In the genomic region with DNA sequence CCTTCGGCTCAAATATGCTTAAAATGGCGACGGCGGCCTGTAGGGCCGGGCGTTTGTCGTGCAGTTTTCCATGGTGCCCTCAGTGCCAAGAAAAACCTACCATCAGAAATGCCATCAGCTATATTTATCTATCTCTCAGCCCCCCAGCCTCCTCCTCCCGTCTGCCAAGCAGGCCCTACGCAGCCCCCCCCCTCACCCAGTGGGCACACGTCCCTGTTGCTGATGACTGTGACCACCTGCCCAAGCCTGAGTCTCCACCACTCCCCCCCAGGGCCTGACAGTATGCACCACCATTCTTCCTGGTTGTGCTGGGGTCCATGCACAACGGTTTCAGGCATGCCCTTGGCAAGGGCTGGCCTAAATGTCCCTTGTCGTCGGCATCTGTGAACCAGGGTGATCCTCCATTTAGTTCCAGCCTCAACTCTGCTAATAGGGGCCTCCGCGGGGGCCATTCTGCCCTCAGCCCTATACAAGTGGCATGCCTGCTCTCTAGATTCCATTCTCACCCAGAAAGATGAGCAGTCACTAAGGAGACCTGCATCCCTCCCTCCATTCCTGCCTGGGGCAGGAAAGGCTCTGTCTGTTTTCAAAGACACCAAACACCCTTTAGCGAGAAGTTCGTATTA, we compare ENCODE assay signal across 12 mouse cellular contexts. TPM values are rescaled to one million over a fixed set of nuclear protein-coding genes. Genes with fewer than 3 reads are reported as not detected.
DNase-seq lines count a peak whose midpoint lies in the region; ATAC-seq and TF ChIP-seq lines count a peak whose summit lies in the region.
"Had no signal": no experiment of that assay in that cellular context is flagged by ENCODE, and none has a peak within 500 bp of the region (broad histone marks: within the 10 kb centered on the region; RNA-seq: fewer than 3 reads in every experiment).

No protein-coding gene starts in this region.

- H3K4me1 ChIP-seq in hindbrain, embryonic 13.5 days (replicated peaks), result peaks cover 54% of the 10 kb centered on the region
- peaks cover 12% of the 10 kb centered on the region for H3K4me1 ChIP-seq in hindbrain, embryonic 11.5 days (replicated peaks; ENCODE audit: control insufficient read depth, insufficient read depth, low read length)
- H3K4me1 ChIP-seq in midbrain, embryonic 16.5 days (ENCODE audit: control insufficient read depth, insufficient read depth, low read length), result peaks cover 9% of the 10 kb centered on the region; the same call in 1 of the 2 replicates
- peaks cover 12% of the 10 kb centered on the region for H3K4me1 ChIP-seq in midbrain, embryonic 11.5 days (ENCODE audit: control insufficient read depth, insufficient read depth, low read length)
- peaks cover 14% of the 10 kb centered on the region for H3K4me1 ChIP-seq in forebrain, postnatal 0 days (ENCODE audit: insufficient read depth)
- peaks cover 58% of the 10 kb centered on the region for H3K4me1 ChIP-seq in neural tube, embryonic 15.5 days
- H3K4me1 ChIP-seq: liver, embryonic 15.5 days had no signal

- no peak overlapping the region for H3K4me3 ChIP-seq in hindbrain, embryonic 13.5 days
- no peak overlapping the region for H3K4me3 ChIP-seq in hindbrain, embryonic 11.5 days (ENCODE audit: low read depth, low read length)
- no peak overlapping the region for H3K4me3 ChIP-seq in midbrain, embryonic 16.5 days (ENCODE audit: low read depth, low read length)
- no peak overlapping the region for H3K4me3 ChIP-seq in midbrain, embryonic 11.5 days (ENCODE audit: low read depth, low read length)
- peak overlapping the region; percentile 48 for H3K4me3 ChIP-seq in forebrain, postnatal 0 days (ENCODE audit: low read depth, low read length)
- H3K4me3 ChIP-seq in neural tube, embryonic 15.5 days (replicated peaks), result 0 out of 2 replicates have a peak overlapping the region, but pooled peaks have one; percentile 4
- H3K4me3 ChIP-seq: heart, adult 2 months; intestine, embryonic 15.5 days; liver, embryonic 15.5 days had no signal

- H3K4me2 ChIP-seq in hindbrain, embryonic 13.5 days, result peak overlapping the region; percentile 14
- no peak overlapping the region for H3K4me2 ChIP-seq in hindbrain, embryonic 11.5 days (replicated peaks; ENCODE audit: low read depth, low read length)
- peak overlapping the region; percentile 34; the same call in 1 of the 2 replicates for H3K4me2 ChIP-seq in midbrain, embryonic 16.5 days (ENCODE audit: low read length)
- H3K4me2 ChIP-seq in midbrain, embryonic 11.5 days, result no peak overlapping the region
- peak overlapping the region; percentile 71 for H3K4me2 ChIP-seq in forebrain, postnatal 0 days (ENCODE audit: low read depth)
- H3K4me2 ChIP-seq in neural tube, embryonic 15.5 days, result peak overlapping the region; percentile 42
- H3K4me2 ChIP-seq: intestine, embryonic 15.5 days; liver, embryonic 15.5 days had no signal

- H3K36me3 ChIP-seq in hindbrain, embryonic 13.5 days, result no peaks in the 10 kb centered on the region
- H3K36me3 ChIP-seq in hindbrain, embryonic 11.5 days (ENCODE audit: control insufficient read depth, insufficient read depth, low read length), result no peaks in the 10 kb centered on the region
- H3K36me3 ChIP-seq in midbrain, embryonic 16.5 days (ENCODE audit: control insufficient read depth, insufficient read depth, low read length), result no peaks in the 10 kb centered on the region
- no peaks in the 10 kb centered on the region for H3K36me3 ChIP-seq in midbrain, embryonic 11.5 days (ENCODE audit: control insufficient read depth, insufficient read depth, low read length)
- peaks cover 29% of the 10 kb centered on the region for H3K36me3 ChIP-seq in forebrain, postnatal 0 days (ENCODE audit: insufficient read depth)
- no peaks in the 10 kb centered on the region for H3K36me3 ChIP-seq in neural tube, embryonic 15.5 days
- H3K36me3 ChIP-seq: intestine, embryonic 15.5 days; liver, embryonic 15.5 days had no signal

- peak overlapping the region; percentile 58 for H3K27ac ChIP-seq in hindbrain, embryonic 13.5 days
- no peak overlapping the region for H3K27ac ChIP-seq in hindbrain, embryonic 11.5 days (ENCODE audit: low read depth, low read length)
- peak overlapping the region; percentile 43; the same call in 1 of the 2 replicates for H3K27ac ChIP-seq in midbrain, embryonic 16.5 days (ENCODE audit: low read length)
- no peak overlapping the region for H3K27ac ChIP-seq in midbrain, embryonic 11.5 days (ENCODE audit: low read depth, low read length)
- peak overlapping the region; percentile 54 for H3K27ac ChIP-seq in forebrain, postnatal 0 days (ENCODE audit: low read depth, low read length)
- peak overlapping the region; percentile 60; the same call in 1 of the 2 replicates for H3K27ac ChIP-seq in neural tube, embryonic 15.5 days (replicated peaks)
- H3K27ac ChIP-seq: intestine, embryonic 15.5 days; liver, embryonic 15.5 days had no signal

- TF ChIP-seq CTCF in forebrain, postnatal 0 days (IDR thresholded peaks at IDR 0.05; ENCODE audit: low read depth), result no peak

- WGBS in hindbrain, embryonic 13.5 days, result 61% methylated on average over 17 of the region's 17 CpGs
- WGBS in hindbrain, embryonic 11.5 days, result 76% methylated on average over 17 of the region's 17 CpGs
- 64% methylated on average over 17 of the region's 17 CpGs for WGBS in midbrain, embryonic 16.5 days
- WGBS in midbrain, embryonic 11.5 days, result 70% methylated on average over 17 of the region's 17 CpGs
- WGBS in forebrain, postnatal 0 days, result 41% methylated on average over 17 of the region's 17 CpGs
- 62% methylated on average over 17 of the region's 17 CpGs for WGBS in neural tube, embryonic 15.5 days

- peak overlapping the region; percentile 39; the same call in 1 of the 2 replicates for H3K9ac ChIP-seq in hindbrain, embryonic 13.5 days
- H3K9ac ChIP-seq in hindbrain, embryonic 11.5 days (ENCODE audit: low read depth, low read length), result no peak overlapping the region
- 0 out of 2 replicates have a peak overlapping the region, but pooled peaks have one; percentile 15 for H3K9ac ChIP-seq in midbrain, embryonic 16.5 days (ENCODE audit: low read depth, low read length)
- H3K9ac ChIP-seq in midbrain, embryonic 11.5 days (ENCODE audit: low read length), result no peak overlapping the region
- H3K9ac ChIP-seq in forebrain, postnatal 0 days, result peak overlapping the region; percentile 57
- H3K9ac ChIP-seq in neural tube, embryonic 15.5 days (replicated peaks), result 0 out of 2 replicates have a peak overlapping the region, but pooled peaks have one; percentile 21
- H3K9ac ChIP-seq: intestine, embryonic 15.5 days; liver, embryonic 15.5 days had no signal

- peaks cover 98% of the 10 kb centered on the region for H3K27me3 ChIP-seq in hindbrain, embryonic 13.5 days
- H3K27me3 ChIP-seq in hindbrain, embryonic 11.5 days (ENCODE audit: control insufficient read depth, insufficient read depth, low read length), result peaks cover 93% of the 10 kb centered on the region
- peaks cover 16% of the 10 kb centered on the region for H3K27me3 ChIP-seq in midbrain, embryonic 16.5 days (ENCODE audit: control insufficient read depth, insufficient read depth, low read depth, low read length)
- H3K27me3 ChIP-seq in midbrain, embryonic 11.5 days (ENCODE audit: control insufficient read depth, insufficient read depth, low read length), result peaks cover 84% of the 10 kb centered on the region
- no peaks in the 10 kb centered on the region for H3K27me3 ChIP-seq in forebrain, postnatal 0 days (ENCODE audit: insufficient read depth, low read length)
- H3K27me3 ChIP-seq in neural tube, embryonic 15.5 days (replicated peaks), result peaks cover 57% of the 10 kb centered on the region

- H3K9me3 ChIP-seq in hindbrain, embryonic 13.5 days, result no peaks in the 10 kb centered on the region
- H3K9me3 ChIP-seq in hindbrain, embryonic 11.5 days (ENCODE audit: control insufficient read depth, low read length), result no peaks in the 10 kb centered on the region
- H3K9me3 ChIP-seq in midbrain, embryonic 16.5 days (replicated peaks; ENCODE audit: control insufficient read depth, low read length, poor library complexity, severe bottlenecking), result no peaks in the 10 kb centered on the region
- H3K9me3 ChIP-seq in midbrain, embryonic 11.5 days (ENCODE audit: control insufficient read depth, low read length), result no peaks in the 10 kb centered on the region
- no peaks in the 10 kb centered on the region for H3K9me3 ChIP-seq in forebrain, postnatal 0 days (ENCODE audit: low read length)
- no peaks in the 10 kb centered on the region for H3K9me3 ChIP-seq in neural tube, embryonic 15.5 days (replicated peaks)
- H3K9me3 ChIP-seq: intestine, embryonic 15.5 days; liver, embryonic 15.5 days had no signal

- DNase-seq in hindbrain, embryonic 11.5 days (ENCODE audit: low spot score), result no peak
- no peak for DNase-seq in midbrain, embryonic 11.5 days (ENCODE audit: low spot score, missing footprints)
- peak; percentile 50 for DNase-seq in forebrain, postnatal 0 days
- no peak for DNase-seq in spleen, postnatal 14 days (ENCODE audit: low spot score in 2 of 2)
- DNase-seq: heart, adult 2 months; thymus, postnatal 4 days had no signal

- peak; percentile 18; the same call in 1 of the 2 replicates for ATAC-seq in hindbrain, embryonic 13.5 days (ENCODE audit: low FRiP score)
- ATAC-seq in hindbrain, embryonic 11.5 days (ENCODE audit: low FRiP score), result no peak
- no peak for ATAC-seq in midbrain, embryonic 16.5 days
- ATAC-seq in midbrain, embryonic 11.5 days (ENCODE audit: low FRiP score), result no peak
- peak; percentile 32 for ATAC-seq in forebrain, postnatal 0 days
- no peak for ATAC-seq in neural tube, embryonic 15.5 days (ENCODE audit: low FRiP score)
- ATAC-seq: activated CD4-positive, CD25-positive, alpha-beta regulatory T cell, adult 4 months had no signal

RNA-seq across cellular contexts. Expression of a gene that starts 35.2 kb away (rescaled TPM):
- 35.3 and 44.1 TPM in 2 replicates for polyA plus RNA-seq in hindbrain, embryonic 13.5 days (2015; fragmentation: Nextera tagmentation; extraction: Ambion mirVana)
- 2.4 and 3.0 TPM in 2 replicates for polyA plus RNA-seq in hindbrain, embryonic 11.5 days (2014; fragmentation: Nextera tagmentation; extraction: Ambion mirVana)
- 44.1 and 55.4 TPM in 2 replicates for polyA plus RNA-seq in midbrain, embryonic 16.5 days (2015; fragmentation: Nextera tagmentation; extraction: Ambion mirVana)
- 2.2 and 2.5 TPM in 2 replicates for polyA plus RNA-seq in midbrain, embryonic 11.5 days (2014; fragmentation: Nextera tagmentation; extraction: Ambion mirVana)
- total RNA-seq in forebrain, postnatal 0 days (2014; rRNA removed), result 111 and 116 TPM in 2 replicates
- polyA plus RNA-seq in forebrain, postnatal 0 days (2015; fragmentation: Nextera tagmentation; extraction: Ambion mirVana), result 347 and 376 TPM in 2 replicates
- 60.3 and 70.5 TPM in 2 replicates for polyA plus RNA-seq in neural tube, embryonic 15.5 days (2015; fragmentation: Nextera tagmentation; extraction: Ambion mirVana)

RNA-seq across cellular contexts. Expression of a gene that starts 42.2 kb away (rescaled TPM):
- 1.0 and 2.3 TPM in 2 replicates for polyA plus RNA-seq in hindbrain, embryonic 13.5 days (2015; fragmentation: Nextera tagmentation; extraction: Ambion mirVana)
- polyA plus RNA-seq in hindbrain, embryonic 11.5 days (2014; fragmentation: Nextera tagmentation; extraction: Ambion mirVana), result 2.3 and 2.9 TPM in 2 replicates
- 0.80 and 1.1 TPM in 2 replicates for polyA plus RNA-seq in midbrain, embryonic 16.5 days (2015; fragmentation: Nextera tagmentation; extraction: Ambion mirVana)
- polyA plus RNA-seq in midbrain, embryonic 11.5 days (2014; fragmentation: Nextera tagmentation; extraction: Ambion mirVana), result 1.6 and 1.9 TPM in 2 replicates
- total RNA-seq in forebrain, postnatal 0 days (2014; rRNA removed), result not detected in 2 replicates
- 0.56 and 1.0 TPM in 2 replicates for polyA plus RNA-seq in forebrain, postnatal 0 days (2015; fragmentation: Nextera tagmentation; extraction: Ambion mirVana)
- polyA plus RNA-seq in neural tube, embryonic 15.5 days (2015; fragmentation: Nextera tagmentation; extraction: Ambion mirVana), result 1.4 and 1.8 TPM in 2 replicates

RNA-seq across cellular contexts. Expression of a gene that starts 57.6 kb away (rescaled TPM):
- 10.8 and 11.5 TPM in 2 replicates for polyA plus RNA-seq in hindbrain, embryonic 13.5 days (2015; fragmentation: Nextera tagmentation; extraction: Ambion mirVana)
- polyA plus RNA-seq in hindbrain, embryonic 11.5 days (2014; fragmentation: Nextera tagmentation; extraction: Ambion mirVana), result 6.2 and 7.1 TPM in 2 replicates
- 11.7 and 12.4 TPM in 2 replicates for polyA plus RNA-seq in midbrain, embryonic 16.5 days (2015; fragmentation: Nextera tagmentation; extraction: Ambion mirVana)
- 3.9 and 4.6 TPM in 2 replicates for polyA plus RNA-seq in midbrain, embryonic 11.5 days (2014; fragmentation: Nextera tagmentation; extraction: Ambion mirVana)
- total RNA-seq in forebrain, postnatal 0 days (2014; rRNA removed), result 4.7 and 6.9 TPM in 2 replicates
- 8.2 and 10.0 TPM in 2 replicates for polyA plus RNA-seq in forebrain, postnatal 0 days (2015; fragmentation: Nextera tagmentation; extraction: Ambion mirVana)
- 15.7 and 17.2 TPM in 2 replicates for polyA plus RNA-seq in neural tube, embryonic 15.5 days (2015; fragmentation: Nextera tagmentation; extraction: Ambion mirVana)

Comparison
In these comparisons a context has a peak if more than half of its experiments do, and no peak if none do; other contexts are left out.
1. ATAC-seq: peak in hindbrain, embryonic 13.5 days (single experiment) and forebrain, postnatal 0 days (single experiment); none in hindbrain, embryonic 11.5 days (single experiment), midbrain, embryonic 16.5 days (single experiment), midbrain, embryonic 11.5 days (single experiment) and neural tube, embryonic 15.5 days (single experiment).
2. H3K27ac ChIP-seq: peak in hindbrain, embryonic 13.5 days (single experiment), midbrain, embryonic 16.5 days (single experiment), forebrain, postnatal 0 days (single experiment) and neural tube, embryonic 15.5 days (single experiment); none in hindbrain, embryonic 11.5 days (single experiment) and midbrain, embryonic 11.5 days (single experiment).
3. H3K4me2 ChIP-seq: peak in hindbrain, embryonic 13.5 days (single experiment), midbrain, embryonic 16.5 days (single experiment), forebrain, postnatal 0 days (single experiment) and neural tube, embryonic 15.5 days (single experiment); none in hindbrain, embryonic 11.5 days (single experiment) and midbrain, embryonic 11.5 days (single experiment).
4. H3K9ac ChIP-seq: peak in hindbrain, embryonic 13.5 days (single experiment), midbrain, embryonic 16.5 days (single experiment), forebrain, postnatal 0 days (single experiment) and neural tube, embryonic 15.5 days (single experiment); none in hindbrain, embryonic 11.5 days (single experiment) and midbrain, embryonic 11.5 days (single experiment).
5. H3K4me3 ChIP-seq: peak in forebrain, postnatal 0 days (single experiment) and neural tube, embryonic 15.5 days (single experiment); none in hindbrain, embryonic 13.5 days (single experiment), hindbrain, embryonic 11.5 days (single experiment), midbrain, embryonic 16.5 days (single experiment) and midbrain, embryonic 11.5 days (single experiment).